Mouse (Mus musculus) ovary, postnatal 14 days (tissue): Measurements from ENCODE around the gene Nav2.

Experiments
- DNase-seq: peaks from one replicate; pipeline ENCODE4 v3.0.0; 2022; ENCODE audit warnings: low spot score

The Nav2 gene

DNA sequence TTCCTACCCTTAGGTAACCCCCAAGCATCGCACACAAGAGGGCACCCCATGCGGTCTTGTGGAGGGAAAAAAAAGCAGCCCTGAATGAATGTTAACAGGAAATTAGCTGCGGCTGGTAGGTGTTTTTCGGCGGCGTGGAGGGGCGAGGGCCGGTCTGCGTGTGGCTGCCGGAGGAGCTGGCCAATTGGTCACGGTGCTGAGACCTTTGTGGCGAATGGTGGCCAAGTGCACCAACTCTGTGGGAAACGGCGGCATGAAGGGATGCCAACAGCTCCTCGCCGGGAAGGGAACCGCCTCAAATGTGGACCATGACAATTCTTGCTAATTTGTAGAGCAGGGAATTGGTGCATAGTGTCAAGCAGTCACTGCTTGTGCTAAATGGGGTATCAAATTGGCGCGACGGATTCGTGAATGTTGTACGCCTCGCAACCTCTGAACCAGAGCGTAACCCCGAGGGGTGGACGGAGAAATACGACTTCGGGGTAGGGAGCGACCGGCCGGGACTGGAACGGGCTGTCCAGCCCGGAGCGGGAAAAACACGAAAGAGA lies 726.6 kb downstream of the Nav2 start:
- DNase-seq, result no peak

DNA sequence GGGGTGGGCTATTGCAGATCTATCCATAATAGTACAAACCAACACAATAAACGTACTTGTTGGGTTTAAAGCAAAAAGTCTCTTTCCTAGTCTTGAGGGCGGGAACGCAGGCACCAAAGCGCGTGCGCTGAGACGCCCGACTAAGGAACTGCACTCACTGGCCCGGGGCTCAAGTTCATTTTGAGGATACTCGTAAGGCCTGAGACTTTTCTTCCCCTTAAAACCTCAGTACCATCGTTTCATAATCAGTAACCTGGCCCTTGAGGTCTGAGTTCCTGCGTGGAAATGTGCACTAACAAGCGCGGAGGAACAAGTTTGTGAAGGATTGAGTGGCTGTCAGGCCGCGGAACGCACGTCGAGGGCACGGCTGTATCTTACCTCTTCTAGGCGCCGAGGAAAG lies 727.5 kb downstream of the Nav2 start:
- no peak for DNase-seq

DNA sequence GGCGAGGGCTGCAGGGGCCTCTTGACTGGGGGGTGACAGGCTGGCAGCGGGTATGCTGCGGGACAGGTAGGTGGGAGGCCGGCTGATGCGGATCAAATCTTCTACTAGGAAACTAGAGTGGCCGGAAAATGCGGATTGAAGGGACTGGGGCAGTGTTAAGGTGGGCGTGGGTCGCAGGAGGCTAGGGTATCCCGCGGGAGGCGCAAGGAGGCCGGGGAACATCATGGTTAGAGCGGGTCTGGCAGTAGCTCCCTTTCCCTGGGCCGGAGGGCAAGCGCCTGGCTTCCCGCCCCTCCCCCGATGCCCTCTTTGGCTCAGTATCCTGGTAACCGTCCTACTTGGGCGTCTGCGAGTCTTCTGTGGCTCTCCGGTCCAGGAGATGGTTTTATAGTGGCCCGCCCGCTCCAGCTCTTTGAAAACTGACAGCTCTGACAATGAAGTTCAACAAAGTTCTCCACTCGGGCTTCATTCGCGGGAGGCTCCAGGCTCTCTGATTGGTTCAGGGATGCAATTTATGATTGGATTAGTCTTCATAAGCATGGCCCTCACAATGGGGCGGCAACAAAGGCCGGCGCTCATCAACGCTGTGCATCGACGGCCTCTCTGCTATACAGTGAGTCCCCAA lies 728.1 kb downstream of the Nav2 start, which contains the start of gene Dbx1:
TSS of gene Dbx1 (minus strand) at position 359 of the 625 bp plus-strand sequence.
- no peak for DNase-seq

DNA sequence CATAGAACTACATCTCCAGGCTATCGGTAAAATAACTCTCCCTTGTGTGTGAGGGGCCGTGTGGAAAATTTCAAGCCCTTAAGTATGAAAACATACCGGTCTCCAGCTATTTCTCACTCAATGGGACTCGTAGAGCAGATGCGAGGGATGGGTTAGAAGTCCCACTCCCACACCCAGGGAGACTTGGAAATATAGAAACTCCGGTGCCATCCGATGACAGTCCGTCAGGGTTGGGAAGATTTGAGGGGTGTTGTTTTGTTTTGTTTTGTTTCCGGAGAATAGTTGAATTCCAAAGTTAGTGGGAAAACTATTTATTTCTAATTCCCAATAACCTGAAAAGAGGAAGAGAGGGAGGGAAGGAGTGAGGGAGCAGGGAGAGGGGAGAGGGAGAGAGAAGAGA lies 728.8 kb downstream of the Nav2 start:
- DNase-seq, result no peak

DNA sequence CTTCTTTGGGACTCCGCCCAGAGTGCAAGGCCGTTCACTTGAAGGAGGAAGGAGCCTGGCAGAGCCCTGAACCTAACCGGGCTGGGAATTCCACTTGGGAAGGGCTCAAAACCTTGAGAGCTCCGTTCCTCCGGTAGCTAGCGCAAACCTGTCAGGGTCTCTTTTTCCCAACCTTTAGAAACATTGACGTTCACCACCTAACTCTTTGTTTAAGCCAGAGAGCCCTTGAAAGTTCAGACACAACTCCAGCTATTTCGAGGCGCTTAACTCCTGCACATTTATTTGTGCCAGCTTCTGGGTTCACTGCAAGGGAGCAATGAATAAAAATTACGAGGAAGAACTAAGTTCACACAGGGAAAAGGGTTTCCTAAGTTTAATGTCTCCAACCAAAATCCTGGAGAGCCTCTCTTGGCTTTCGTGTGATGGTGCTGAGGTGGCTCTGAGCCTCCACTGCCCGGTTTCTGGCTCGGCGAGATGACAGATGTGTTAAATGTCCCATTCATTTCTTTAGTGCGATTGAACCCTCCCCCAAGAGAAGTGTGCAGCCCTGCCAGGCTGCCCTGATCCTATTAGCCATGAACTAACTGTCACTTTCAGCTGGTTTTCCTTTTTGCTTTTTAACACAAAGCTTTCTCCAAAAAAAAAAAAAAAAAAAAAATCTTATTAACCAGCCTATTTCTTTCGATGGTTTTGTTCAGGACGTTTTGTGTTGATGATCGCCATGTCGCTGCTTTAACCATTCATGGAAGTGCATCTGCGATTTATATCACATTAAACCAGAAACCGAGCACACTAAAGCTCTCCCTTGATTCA lies 729.5 kb downstream of the Nav2 start:
- DNase-seq, result no peak

DNA sequence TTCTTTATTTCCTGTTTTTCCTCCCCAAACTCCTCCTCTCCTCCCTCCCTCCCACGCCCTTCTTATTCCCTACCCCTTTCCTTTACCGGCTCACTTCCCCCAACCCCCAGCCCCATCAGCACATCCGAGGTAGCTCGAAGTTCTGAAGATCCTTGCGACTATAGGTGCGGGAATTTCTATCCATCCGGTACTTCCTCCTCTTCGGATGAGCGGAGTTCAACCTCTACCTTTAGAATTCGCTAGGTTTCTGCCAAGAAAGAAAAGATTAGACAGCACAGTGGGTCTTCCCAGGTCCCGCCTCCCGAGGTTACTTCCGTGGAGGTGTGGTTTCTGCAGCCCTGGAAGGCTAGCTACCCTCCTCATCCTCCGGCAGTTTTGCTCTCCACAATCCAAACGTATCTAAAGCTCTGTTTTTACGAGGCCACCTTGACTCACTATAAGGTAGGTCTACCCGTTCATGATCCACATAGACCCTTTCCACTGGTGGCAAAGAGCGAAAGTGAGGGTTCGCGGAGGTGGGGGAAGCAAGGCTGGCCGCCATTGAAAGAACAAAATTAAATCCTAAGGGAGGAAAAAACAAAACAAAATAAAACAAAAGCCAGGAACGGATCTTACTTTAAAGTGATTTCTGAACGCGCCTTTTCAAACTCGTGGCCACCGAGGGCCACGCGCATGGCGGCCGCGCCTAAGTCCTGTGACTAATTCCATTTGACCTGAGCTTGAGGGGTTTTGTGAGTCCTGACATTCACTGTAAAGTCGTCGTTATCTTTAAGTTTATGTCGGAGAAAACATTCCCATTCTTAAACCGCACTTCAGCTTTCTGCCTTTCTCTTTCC lies 730.6 kb downstream of the Nav2 start:
- DNase-seq, result no peak

DNA sequence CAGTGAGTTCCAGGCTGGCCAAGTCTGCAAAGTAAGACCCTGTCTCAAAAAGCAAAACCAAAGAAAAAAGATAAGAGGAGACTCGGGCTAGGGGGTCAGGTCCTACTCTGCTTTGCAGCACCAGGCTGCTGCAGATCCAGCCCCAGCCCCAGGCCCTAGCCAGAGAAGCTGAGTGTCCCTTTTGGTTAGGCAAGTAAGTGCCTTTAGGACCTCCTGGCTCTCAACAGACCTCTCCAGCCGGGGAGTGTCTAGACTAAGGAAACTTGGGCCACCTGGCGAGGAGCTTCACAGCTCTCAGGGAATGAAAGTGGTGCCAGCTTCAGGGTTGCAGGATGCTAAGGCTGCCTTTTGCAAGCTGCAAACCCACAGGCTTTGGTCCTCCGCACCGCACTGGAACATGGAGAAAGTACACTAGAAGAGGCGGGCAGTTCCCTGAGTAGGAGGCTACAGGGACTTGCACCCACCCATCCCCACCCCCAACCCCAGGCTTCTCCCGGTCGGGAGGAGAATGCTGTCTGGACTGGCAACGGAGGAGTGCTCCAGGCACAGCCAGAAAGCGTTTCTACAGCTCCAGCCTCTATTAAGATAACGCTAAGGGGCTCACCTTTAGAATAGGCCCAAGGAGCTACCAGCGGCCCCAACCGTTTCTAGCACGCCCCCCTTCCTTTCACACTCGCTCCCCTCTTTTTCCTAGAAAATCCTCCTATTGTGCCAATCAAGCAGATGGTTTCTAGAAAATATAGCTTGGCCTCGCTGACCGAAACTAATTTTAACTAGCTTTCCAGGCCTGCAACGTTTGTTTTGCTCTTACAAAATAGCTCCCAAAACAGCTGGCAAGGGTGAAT lies 731.6 kb downstream of the Nav2 start:
- DNase-seq, result no peak

DNA sequence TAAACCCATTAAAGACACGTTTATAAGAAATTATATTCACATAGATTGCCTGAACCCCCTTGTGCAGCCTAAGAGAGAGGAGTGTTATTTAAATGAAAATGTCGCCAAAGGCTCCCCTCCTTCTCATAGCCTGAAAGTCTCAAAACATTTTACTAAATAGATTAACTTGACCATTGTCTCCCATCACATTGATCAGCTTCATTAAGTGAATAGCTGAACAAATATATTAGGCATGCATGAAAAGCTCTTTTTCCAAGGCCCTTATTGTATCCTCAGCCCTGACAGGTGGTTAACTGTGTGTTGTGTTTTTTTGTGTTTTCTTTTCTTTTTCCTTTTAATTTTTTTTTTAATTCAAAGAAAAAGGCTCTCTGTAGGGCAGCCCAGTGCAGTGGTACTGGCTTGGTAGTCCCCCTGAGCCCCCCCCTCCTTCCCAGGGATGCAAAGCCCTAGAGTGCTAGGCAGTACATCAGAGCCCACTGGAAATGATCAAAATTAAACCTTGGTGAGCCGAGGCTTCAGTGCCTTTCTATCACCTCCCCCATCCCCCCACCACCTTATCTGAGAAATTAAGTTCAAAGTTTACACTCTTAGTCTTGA lies 732.3 kb downstream of the Nav2 start:
- no peak for DNase-seq
